Mouse (Mus musculus) regulatory T cell (primary cell): ENCODE data around the gene Zcchc7.
"Not testable (repeated sequence)": the region's sequence is repeated elsewhere in the genome, so short reads cannot be mapped to it uniquely, and the experiment has no call there.

ENCODE experiments used
- in situ Hi-C: fragments of 300-600 bp; cut with MboI, MseI; formaldehyde crosslinking; loops from one replicate; pipeline ENCODE4 v1.15.1; 2025; ENCODE audit warnings: high pct_unique_total_duplicates

The Zcchc7 gene

DNA sequence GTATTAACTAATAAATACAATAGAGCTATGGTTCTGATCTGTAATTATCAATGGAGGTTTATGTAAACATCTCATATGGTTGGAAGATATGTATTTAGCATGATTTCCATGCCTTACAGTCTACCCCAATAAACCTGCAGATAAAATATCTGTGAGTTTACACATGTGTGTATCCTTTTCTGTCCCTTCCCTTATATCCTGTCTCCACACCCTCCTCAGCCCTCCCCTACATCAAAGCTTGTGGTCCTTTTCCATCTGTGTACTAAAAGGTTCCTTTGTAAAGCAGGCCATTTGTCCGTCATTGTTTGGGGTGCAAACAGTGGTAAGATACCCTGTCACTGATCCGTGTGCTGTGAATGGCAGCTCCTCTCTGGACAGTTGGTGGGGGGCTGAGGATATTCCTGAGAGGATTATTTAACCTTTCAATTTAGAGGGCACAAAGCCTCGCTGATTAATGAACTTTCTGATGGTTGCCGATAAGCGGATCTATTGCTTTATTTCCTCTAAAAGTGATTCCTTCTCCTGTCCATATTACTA is 161.7 kb downstream of the Zcchc7 start:
- in situ Hi-C loops: no loop called here

- in situ Hi-C loops: no loop called here
Measured at GRCm38 (mm10) chr4:44917907-44918306, 162.2 kb downstream of the Zcchc7 start.

GRCm38 (mm10) chr4:44920831-44921230 is 165.2 kb downstream of the Zcchc7 start:
- in situ Hi-C loops: no loop called here

DNA sequence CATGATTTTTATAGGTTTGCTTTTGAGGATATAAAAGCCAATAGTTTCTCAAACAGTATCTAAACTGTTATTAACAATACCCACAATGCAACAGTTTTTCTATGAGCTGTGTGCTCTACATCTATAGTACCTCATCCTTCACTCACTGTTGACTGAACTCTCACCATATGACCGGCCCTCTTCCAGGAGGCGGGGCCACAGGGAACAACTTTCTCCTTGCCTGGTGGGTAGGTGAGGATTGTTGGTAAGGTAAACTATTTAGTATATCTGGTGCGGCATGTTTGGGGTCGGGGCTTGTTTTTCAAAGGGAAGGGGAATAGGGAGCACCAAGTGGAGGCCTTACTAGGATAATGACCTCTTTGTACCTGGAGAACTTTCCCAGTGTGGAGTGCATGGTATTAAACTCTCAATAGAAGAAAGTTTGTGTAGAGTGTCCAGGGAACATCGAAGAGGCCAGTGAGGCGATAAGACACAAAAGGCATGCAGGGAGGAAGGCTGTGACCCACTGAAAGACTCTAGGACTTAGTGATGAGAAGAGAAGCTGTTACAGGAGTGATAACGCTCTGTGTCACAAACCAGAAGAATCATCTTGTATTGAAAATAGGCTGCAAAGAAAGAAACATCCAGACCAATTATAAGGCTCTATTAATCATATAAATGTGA is 166.9 kb downstream of the Zcchc7 start:
- in situ Hi-C loops: no loop called here

DNA sequence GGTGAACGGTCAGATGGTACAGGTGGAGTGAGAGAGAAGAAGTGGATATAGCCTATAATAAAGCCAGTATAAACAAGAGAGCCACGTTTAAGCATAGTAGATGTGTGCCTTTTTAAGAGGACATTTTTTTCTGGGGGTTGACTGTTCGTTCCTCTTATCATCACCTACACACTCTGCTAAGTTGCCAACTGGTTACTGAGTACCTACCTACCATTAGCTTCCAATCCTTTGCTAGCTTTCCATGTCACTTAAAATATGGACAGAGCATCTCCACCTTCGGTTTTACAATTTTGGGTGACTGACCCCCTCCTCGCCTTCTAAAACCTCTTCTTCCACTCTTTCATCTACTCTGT is 167.4 kb downstream of the Zcchc7 start:
- in situ Hi-C loops: no loop called here

GRCm38 (mm10) chr4:44927934-44928333 is 172.3 kb downstream of the Zcchc7 start:
- in situ Hi-C loops: no loop called here

GRCm38 (mm10) chr4:44928790-44929189 is 173.1 kb downstream of the Zcchc7 start:
- in situ Hi-C loops: no loop called here

DNA sequence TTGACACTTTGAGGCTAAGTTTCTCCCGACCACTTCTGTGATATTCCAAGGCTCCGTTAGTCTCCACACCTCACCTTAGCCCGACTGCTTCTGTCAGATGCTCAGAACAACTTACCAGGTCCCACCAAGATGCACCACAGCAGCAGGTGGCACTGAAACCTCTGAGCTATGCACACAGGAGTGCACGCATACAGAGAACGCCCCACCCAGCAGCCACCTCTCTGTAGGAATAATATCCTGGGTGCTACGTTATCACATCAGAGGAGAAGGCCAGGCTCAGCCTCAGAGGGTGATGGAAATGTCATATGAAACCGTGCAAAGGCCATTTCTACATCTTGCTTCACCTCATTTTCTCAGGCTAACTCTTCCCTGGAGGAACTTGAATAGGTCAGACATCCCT is 174.7 kb downstream of the Zcchc7 start:
- in situ Hi-C loops: no loop called here

DNA sequence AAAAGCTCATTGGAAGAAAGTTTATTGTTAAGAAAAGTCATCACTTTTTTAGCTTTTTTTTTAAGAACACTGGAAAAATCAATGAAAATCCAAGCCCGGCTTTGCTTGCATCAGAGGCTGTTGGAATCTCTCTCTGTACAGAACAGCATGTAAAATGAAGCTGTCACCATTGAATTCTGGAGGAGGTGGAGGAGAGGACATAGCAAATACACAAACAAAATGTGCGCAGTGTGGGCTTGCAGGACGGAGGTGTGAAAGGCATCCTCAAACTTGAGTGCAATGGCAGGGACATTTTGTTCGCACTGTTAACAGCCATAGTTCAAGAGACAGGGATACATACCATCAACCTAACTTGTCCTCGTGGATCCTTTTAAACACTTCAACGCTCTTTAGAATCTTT is 176.1 kb downstream of the Zcchc7 start:
- in situ Hi-C loops: no loop called here

DNA sequence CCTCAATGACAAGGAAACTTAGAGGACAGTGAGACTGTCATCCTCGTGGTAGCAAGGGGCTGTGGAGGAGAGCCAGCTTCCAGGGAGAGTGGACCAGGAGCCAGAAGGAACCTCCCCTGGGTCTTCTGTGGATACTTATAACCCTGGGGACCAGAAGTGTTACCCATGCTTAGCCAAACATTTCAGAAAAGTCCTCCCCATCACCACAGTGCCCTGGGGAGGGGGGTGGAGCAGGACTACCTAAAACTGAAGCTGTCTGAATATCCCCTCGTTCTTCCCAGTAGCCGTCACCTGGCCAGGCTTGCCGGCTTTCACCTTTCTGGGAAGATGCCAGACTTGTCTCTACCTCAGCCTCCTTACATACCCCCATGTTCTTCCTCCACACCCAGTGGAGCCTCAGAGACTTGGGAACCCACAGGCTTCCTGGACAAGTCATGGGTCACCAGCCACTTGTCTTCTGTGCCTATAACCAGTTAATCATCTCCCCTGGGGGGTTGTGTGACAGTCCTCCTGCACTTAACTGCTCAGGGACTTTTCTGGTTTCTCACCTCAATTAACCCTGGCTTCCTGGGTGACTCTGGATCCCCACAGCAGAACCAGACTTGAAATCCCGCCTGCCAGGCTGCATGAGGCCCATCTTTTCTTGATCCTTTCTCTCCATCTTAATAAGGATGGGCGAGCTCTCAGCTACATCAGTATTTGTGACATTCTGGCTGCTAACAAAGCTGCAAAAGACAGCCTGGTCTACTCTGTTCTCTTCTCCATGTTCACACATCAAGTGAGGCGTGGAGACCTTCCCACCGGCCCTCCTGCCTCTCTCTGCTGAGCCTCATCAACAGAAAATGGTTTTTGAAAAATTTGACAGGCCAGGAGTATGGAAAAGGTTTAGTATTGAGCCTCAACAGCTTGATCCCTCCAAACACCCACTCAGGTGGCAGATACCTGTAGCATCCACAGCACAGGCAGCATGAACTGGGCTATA is 183.0 kb downstream of the Zcchc7 start:
- in situ Hi-C loops: no loop called here

DNA sequence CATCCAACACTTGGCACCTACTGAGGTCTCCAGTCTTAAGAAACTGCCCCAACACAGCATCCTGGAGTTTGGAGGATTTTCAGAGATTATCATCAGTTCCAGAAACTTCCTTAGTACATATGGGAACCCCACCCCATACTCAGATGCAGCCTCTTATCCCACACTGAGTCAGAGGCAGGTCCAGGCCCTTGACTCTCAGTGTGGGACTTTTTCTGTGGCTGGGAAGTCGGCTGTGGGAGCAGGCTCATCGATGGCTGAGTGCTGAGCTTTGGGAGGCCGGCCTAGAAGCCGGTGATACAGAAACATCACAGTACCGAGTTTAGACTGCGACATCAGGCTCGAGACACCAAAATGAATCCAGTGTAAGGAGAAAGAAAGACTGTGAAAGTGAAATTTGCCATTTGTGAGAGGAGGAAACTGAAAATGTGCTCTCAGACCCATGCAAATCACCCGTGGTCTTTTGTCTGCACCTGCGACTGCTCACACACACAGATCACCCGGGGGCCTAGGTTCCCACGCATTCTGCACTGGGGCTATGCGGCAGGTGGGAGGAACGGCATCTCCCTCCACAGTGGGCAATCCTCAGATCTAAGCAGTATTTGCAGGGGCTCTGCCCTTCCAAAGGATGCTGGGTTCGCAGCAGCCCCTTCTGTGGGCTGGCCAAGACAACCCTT is 184.0 kb downstream of the Zcchc7 start:
- in situ Hi-C loops: no loop called here

DNA sequence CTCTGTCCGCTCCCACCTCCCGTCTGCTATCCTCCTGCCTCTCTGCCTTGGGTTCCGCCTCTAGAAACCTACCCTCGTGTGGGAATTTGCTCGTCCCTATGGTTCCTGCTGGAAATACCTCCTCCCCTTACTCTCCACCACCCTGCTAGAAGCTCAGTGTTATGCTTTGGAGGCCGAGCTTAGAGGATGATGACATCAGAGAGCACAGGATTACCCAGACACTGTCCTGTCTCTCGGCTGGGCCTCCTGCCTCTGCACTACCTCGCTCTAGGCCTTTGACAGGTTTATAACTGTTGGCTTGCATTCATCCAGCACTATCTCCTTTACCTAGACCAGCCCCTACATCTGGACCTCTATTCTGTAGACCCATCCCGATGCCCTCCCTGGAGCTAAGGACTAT is 184.6 kb downstream of the Zcchc7 start:
- in situ Hi-C loops: no loop called here

GRCm38 (mm10) chr4:44942237-44942636 is 186.6 kb downstream of the Zcchc7 start:
- in situ Hi-C loops: no loop called here

GRCm38 (mm10) chr4:44943480-44943879 is 187.8 kb downstream of the Zcchc7 start:
- in situ Hi-C loops: no loop called here

DNA sequence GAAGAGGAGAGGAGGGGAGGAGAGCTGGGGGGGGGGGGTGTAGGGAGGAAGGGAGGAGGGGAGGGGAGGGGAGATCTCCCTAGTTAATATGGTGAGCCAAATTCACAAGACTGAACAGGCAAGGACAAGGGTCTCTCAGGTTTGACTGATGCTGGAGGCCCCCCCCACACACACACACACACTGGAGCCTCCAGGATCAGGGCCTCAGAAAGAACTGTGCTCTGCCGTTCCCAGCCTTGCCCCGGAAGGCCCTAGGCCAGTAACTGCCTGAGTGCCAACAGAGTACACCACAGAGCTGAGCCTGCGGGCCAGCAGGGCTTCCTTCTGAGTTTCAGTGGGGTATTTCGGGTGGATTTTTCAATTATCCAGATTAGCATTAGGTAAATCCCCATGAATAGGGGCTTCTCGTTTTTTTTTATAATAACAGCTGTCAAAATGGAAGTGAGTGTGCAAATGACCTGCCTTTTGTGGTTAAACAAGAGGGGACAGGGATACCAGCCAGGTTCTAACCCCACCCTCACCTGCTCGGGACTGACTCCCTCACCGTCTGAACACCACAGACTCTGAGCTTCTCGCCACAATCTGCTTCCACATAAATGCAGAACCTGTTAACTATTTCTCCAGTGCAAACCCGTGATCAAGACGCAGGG is 188.9 kb downstream of the Zcchc7 start:
- in situ Hi-C loops: no loop called here

DNA sequence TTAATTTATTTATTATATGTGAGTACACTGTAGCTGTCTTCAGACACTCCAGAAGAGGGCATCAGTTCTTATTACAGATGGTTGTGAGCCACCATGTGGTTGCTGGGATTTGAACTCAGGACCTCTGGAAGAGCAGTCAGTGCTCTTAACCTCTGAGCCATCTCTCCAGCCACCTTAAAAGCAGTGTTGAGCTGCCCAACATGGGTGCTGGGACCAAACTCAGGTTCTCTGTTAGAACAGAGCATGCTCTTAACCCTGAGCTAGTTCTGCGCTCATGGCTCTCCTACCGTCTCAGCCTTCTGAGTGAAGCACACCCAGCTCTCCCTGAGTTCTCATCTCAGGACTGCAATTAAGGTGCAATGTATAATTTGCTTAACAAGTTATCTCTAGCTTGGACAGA is 190.4 kb downstream of the Zcchc7 start:
- in situ Hi-C loops: not testable (repeated sequence)

- in situ Hi-C loops: no loop called here
Measured at GRCm38 (mm10) chr4:44947464-44947863, 191.8 kb downstream of the Zcchc7 start.

DNA sequence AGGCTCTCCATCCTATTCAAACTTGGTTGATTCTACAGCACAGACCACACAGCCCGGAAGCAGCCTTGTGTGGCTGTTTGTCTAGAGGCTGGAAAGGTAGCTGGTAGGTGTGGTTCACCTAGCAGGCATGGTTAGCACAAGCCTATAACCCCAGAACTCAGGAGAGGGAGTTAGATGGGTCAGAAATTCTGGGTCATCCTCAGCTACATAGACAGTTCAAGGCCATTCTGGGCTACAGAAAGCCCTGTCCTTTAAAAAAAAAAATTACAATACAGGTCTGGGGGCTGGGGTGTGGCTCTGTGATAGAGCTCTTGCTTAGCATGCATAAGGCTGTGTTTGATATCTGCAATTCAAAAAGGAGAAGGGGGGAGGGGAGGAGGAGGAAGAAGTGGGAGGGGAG is 192.6 kb downstream of the Zcchc7 start:
- in situ Hi-C loops: no loop called here

DNA sequence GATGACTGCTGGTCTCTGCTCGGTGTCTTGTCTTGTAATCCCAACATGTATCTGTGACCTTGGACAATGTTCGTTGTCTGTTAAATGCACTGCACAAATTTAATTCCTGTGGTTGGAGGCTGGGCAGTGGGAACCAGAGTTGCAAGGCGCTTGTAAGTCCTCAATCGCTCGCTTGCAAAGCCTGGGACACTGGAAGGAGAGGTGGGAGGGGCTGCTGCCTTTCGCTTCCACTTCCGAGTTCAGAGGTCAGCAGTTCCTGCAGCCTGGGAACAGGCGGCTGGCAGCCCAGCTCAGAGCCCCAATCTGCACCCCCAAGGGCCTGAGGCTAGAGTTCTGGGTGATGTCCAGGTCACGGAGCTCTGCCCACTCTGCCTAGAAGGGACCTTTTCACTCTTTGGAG is 197.4 kb downstream of the Zcchc7 start:
- in situ Hi-C loops: no loop called here

DNA sequence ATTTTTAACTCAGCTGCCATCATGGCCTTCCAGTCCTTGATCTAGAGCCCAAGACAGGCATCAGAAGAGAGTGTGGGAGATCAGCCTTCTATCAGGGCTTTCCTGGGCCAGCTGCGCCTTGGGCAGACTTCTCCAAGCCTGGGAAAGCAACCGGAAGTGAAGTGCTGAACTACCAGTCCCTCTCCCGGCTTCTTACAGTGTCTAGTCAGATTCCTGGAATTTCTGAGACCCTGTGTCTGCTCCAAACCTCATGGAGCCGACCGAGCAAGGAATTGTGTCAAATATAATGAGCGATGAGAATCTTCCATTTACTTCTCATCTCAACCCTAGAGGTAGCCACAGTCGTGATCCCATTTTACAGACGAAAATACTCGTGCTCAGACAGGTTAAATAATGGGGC is 203.1 kb downstream of the Zcchc7 start:
- in situ Hi-C loops: no loop called here

DNA sequence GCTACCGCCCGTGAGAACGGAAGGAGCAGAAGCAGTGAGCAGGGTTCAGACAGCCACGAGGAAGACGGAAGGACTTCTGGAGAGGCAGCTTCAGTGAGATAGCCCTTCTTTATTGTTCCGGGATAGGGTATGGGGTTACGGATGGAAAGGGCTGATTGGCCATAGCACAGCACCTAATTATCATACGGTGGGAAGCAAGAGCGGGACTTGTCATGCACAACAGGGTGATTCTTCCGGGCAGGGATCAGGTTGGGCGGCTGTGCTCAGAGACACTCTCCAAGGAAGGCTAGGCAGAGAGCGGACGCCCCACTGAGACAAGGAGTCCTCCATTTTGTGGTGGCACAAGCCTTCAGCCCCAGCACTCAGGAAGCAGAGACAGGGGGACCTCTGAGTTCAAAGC is 203.5 kb downstream of the Zcchc7 start:
- in situ Hi-C loops: no loop called here

DNA sequence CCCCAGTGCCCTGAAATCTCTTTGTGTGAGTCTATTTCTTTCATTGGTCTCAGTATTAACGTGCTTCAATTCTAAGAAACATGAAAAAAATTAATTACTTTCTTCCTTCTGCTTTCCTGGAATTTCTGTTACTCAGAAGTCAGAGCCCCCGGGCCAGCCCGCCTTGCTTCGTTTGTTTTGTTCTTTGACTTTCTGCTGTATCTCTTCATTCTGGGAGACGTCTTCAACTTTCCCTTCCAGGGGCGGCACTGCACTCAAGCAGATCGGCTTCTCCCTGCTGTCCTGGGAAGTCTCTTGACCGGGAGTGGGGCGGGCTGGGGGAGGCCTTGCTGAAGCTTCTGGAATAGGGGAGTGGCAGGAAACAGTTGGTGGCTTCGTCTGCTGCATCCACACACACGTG is 207.5 kb downstream of the Zcchc7 start:
- in situ Hi-C loops: no loop called here
